Mouse (Mus musculus): ENCODE results near the gene Maats1.

Gene Maats1

GRCm38 (mm10) chr16:38370633-38371374 is 28.9 kb upstream of the Maats1 start:
- no peak for DNase-seq (ENCODE audit: low spot score in 2 of 2)

GRCm38 (mm10) chr16:38369992-38370484 is 28.1 kb upstream of the Maats1 start:
- no peak for DNase-seq (ENCODE audit: low spot score in 2 of 2)

- DNase-seq (ENCODE audit: low spot score in 2 of 2) = no peak
Observed at GRCm38 (mm10) chr16:38369431-38369830, 27.5 kb upstream of the Maats1 start.

- DNase-seq (ENCODE audit: low spot score in 2 of 2) = no peak
Observed at GRCm38 (mm10) chr16:38369000-38369399, 27.1 kb upstream of the Maats1 start.

- no peak for DNase-seq (ENCODE audit: low spot score in 2 of 2)
Observed at GRCm38 (mm10) chr16:38368336-38368735, 26.4 kb upstream of the Maats1 start.

GRCm38 (mm10) chr16:38366231-38366630 is 24.3 kb upstream of the Maats1 start:
- no peak for DNase-seq (ENCODE audit: low spot score in 2 of 2)

- DNase-seq (ENCODE audit: low spot score in 2 of 2) = no peak
Observed at GRCm38 (mm10) chr16:38365390-38365789, 23.4 kb upstream of the Maats1 start.

- DNase-seq (ENCODE audit: low spot score in 2 of 2) = no peak
Observed at GRCm38 (mm10) chr16:38363657-38364056, 21.7 kb upstream of the Maats1 start.

- no peak for DNase-seq (ENCODE audit: low spot score in 2 of 2)
Observed at GRCm38 (mm10) chr16:38363256-38363595, 21.3 kb upstream of the Maats1 start.

- no peak for DNase-seq (ENCODE audit: low spot score in 2 of 2)
Observed at GRCm38 (mm10) chr16:38362493-38363255, 20.7 kb upstream of the Maats1 start.

GRCm38 (mm10) chr16:38361933-38362332 is 20.0 kb upstream of the Maats1 start, which contains the start of gene Popdc2:
TSS of gene Popdc2 (plus strand) at chr16:38362209.
- DNase-seq (ENCODE audit: low spot score in 2 of 2) = no peak

- DNase-seq (ENCODE audit: low spot score in 2 of 2) = no peak
Observed at GRCm38 (mm10) chr16:38360317-38360716, 18.4 kb upstream of the Maats1 start.

- no peak for DNase-seq (ENCODE audit: low spot score in 2 of 2)
Observed at GRCm38 (mm10) chr16:38359857-38360256, 17.9 kb upstream of the Maats1 start.

- DNase-seq (ENCODE audit: low spot score in 2 of 2) = no peak
Observed at GRCm38 (mm10) chr16:38359241-38359640, 17.3 kb upstream of the Maats1 start.

- DNase-seq (ENCODE audit: low spot score in 2 of 2) = no peak
Observed at GRCm38 (mm10) chr16:38358256-38358812, 16.4 kb upstream of the Maats1 start.

- DNase-seq (ENCODE audit: low spot score in 2 of 2) = no peak
Observed at GRCm38 (mm10) chr16:38354185-38354913, 12.4 kb upstream of the Maats1 start.

- no peak for DNase-seq (ENCODE audit: low spot score in 2 of 2)
Observed at GRCm38 (mm10) chr16:38353642-38354041, 11.7 kb upstream of the Maats1 start.

- DNase-seq (ENCODE audit: low spot score in 2 of 2) = no peak
Observed at GRCm38 (mm10) chr16:38352851-38353250, 10.9 kb upstream of the Maats1 start.

- no peak for DNase-seq (ENCODE audit: low spot score in 2 of 2)
Observed at GRCm38 (mm10) chr16:38352031-38352430, 10.1 kb upstream of the Maats1 start.

GRCm38 (mm10) chr16:38350939-38351338 is 9.0 kb upstream of the Maats1 start:
- no peak for DNase-seq (ENCODE audit: low spot score in 2 of 2)

- DNase-seq (ENCODE audit: low spot score in 2 of 2) = no peak
Observed at GRCm38 (mm10) chr16:38350361-38350855, 8.5 kb upstream of the Maats1 start.

GRCm38 (mm10) chr16:38349881-38350280 is 7.9 kb upstream of the Maats1 start:
- DNase-seq (ENCODE audit: low spot score in 2 of 2) = no peak
